Comparison of ENCODE assay signal across 22 mouse cellular contexts in genomic region chr1:137800752-137801151, GRCm38 (mm10).
A peak's percentile ranks its signal among the peaks of the same experiment; 100 is the strongest.
DNase-seq lines count a peak whose midpoint lies in the region; ATAC-seq lines count a peak whose summit lies in the region.
"Had no signal": no experiment of that assay in that cellular context is flagged by ENCODE, and none has a peak within 500 bp of the region (broad histone marks: within the 10 kb centered on the region; RNA-seq: fewer than 3 reads in every experiment).

No protein-coding gene starts in this region.

- H3K27ac ChIP-seq in heart, embryonic 12.5 days (ENCODE audit: poor library complexity, severe bottlenecking): 0 out of 2 replicates have a peak overlapping the region, but pooled peaks have one; percentile 38
- H3K27ac ChIP-seq in heart, embryonic 15.5 days: 0 out of 2 replicates have a peak overlapping the region, but pooled peaks have one; percentile 19
- H3K27ac ChIP-seq: embryonic facial prominence, embryonic 13.5 days; embryonic facial prominence, embryonic 15.5 days; forebrain, embryonic 10.5 days; forebrain, embryonic 12.5 days had no signal

- no peaks in the 10 kb centered on the region for H3K27me3 ChIP-seq in heart, embryonic 12.5 days (replicated peaks)
- H3K27me3 ChIP-seq in heart, embryonic 15.5 days: no peaks in the 10 kb centered on the region
- H3K27me3 ChIP-seq: embryonic facial prominence, embryonic 13.5 days; embryonic facial prominence, embryonic 15.5 days; forebrain, embryonic 12.5 days had no signal

- no peaks in the 10 kb centered on the region for H3K9me3 ChIP-seq in heart, embryonic 12.5 days (replicated peaks)
- H3K9me3 ChIP-seq in heart, embryonic 15.5 days (replicated peaks): no peaks in the 10 kb centered on the region
- H3K9me3 ChIP-seq: embryonic facial prominence, embryonic 13.5 days; embryonic facial prominence, embryonic 15.5 days; forebrain, embryonic 10.5 days; forebrain, embryonic 12.5 days had no signal

- no peak overlapping the region for H3K4me2 ChIP-seq in heart, embryonic 12.5 days
- no peak overlapping the region for H3K4me2 ChIP-seq in heart, embryonic 15.5 days
- H3K4me2 ChIP-seq: embryonic facial prominence, embryonic 13.5 days; embryonic facial prominence, embryonic 15.5 days; forebrain, embryonic 12.5 days had no signal

- 25% methylated on average over 2 of the region's 2 CpGs for WGBS in heart, embryonic 12.5 days
- WGBS in heart, embryonic 15.5 days: 23% methylated on average over 2 of the region's 2 CpGs

- peaks cover 12% of the 10 kb centered on the region; the same call in 1 of the 2 replicates for H3K4me1 ChIP-seq in heart, embryonic 12.5 days (replicated peaks)
- H3K4me1 ChIP-seq in heart, embryonic 15.5 days (replicated peaks): peaks cover 11% of the 10 kb centered on the region
- H3K4me1 ChIP-seq: embryonic facial prominence, embryonic 13.5 days; embryonic facial prominence, embryonic 15.5 days; forebrain, embryonic 10.5 days; forebrain, embryonic 12.5 days had no signal

- H3K36me3 ChIP-seq in heart, embryonic 12.5 days: no peaks in the 10 kb centered on the region
- no peaks in the 10 kb centered on the region for H3K36me3 ChIP-seq in heart, embryonic 15.5 days
- H3K36me3 ChIP-seq: embryonic facial prominence, embryonic 13.5 days; embryonic facial prominence, embryonic 15.5 days; forebrain, embryonic 10.5 days; forebrain, embryonic 12.5 days had no signal

- ATAC-seq in heart, embryonic 12.5 days (ENCODE audit: insufficient number of reproducible peaks, low FRiP score): no peak
- no peak for ATAC-seq in heart, embryonic 15.5 days (replicated peaks; ENCODE audit: insufficient number of reproducible peaks, insufficient read depth, low FRiP score, low read depth)
- ATAC-seq in megakaryocyte-erythroid progenitor cell, adult 5-6 weeks (replicated peaks; ENCODE audit: low FRiP score, low TSS enrichment, poor library complexity, severe bottlenecking): peak; percentile 73
- no peak for ATAC-seq in granulocyte monocyte progenitor cell, adult 5-6 weeks (replicated peaks; ENCODE audit: poor library complexity, severe bottlenecking)
- ATAC-seq: forebrain, embryonic 14.5 days had no signal

- intact Hi-C loops in heart, postnatal 36 days (cut with DNase I): no loop called here

- no peak overlapping the region for H3K9ac ChIP-seq in heart, embryonic 12.5 days
- H3K9ac ChIP-seq in heart, embryonic 15.5 days: no peak overlapping the region
- H3K9ac ChIP-seq: embryonic facial prominence, embryonic 13.5 days; embryonic facial prominence, embryonic 15.5 days; forebrain, embryonic 12.5 days had no signal

- DNase-seq in heart, postnatal 36 days: no peak
- DNase-seq in heart, adult 9 months (ENCODE audit: low spot score in 2 of 2): no peak
- DNase-seq: adrenal gland, adult 2 months; adrenal gland, postnatal 10 days; adrenal gland, postnatal 25 days; cerebellum, adult 11 months; cerebellum, adult 18-20 months; cerebellum, adult 8-10 months; cerebellum, adult 9-11 months; cerebellum, postnatal 14 days; cerebellum, postnatal 36 days; embryo, embryonic 11 days had no signal

- H3K4me3 ChIP-seq in heart, embryonic 12.5 days: no peak overlapping the region
- no peak overlapping the region for H3K4me3 ChIP-seq in heart, embryonic 15.5 days
- H3K4me3 ChIP-seq: embryonic facial prominence, embryonic 13.5 days; embryonic facial prominence, embryonic 15.5 days; erythroblast, embryonic 14.5 days; forebrain, embryonic 10.5 days; forebrain, embryonic 12.5 days had no signal
